Mouse (Mus musculus): Measurements from ENCODE around the gene Ren1.

GRCm38 (mm10) chr1:133329638-133329964 is 20.7 kb upstream of the Ren1 start:
- TF ChIP-seq CTCF (IDR thresholded peaks at IDR 0.05; ENCODE audit: low read depth, low read length) (no peak), EP300 (IDR thresholded peaks at IDR 0.05; ENCODE audit: insufficient read depth, low read depth, low read length) (no peak)

All from ES-Bruce4 (cell line).